Mouse (Mus musculus) midbrain, embryonic 15.5 days (tissue): ENCODE measurements around the gene Neurl4. TPM values are rescaled to one million over a fixed set of nuclear protein-coding genes. Genes with fewer than 3 reads are reported as not detected.

Source experiments
- ATAC-seq: fragments of 200-750 bp; cut with Nextera tagmentation; replicated peaks from 2 replicates; pipeline ENCODE4 v1.8.0; 2017; ENCODE audit warnings: moderate TSS enrichment
- H3K27ac ChIP-seq: fragments of 300-500 bp; sonication (generic); 2 replicates; pipeline ENCODE4 v1.5.1; 2015; ENCODE audit warnings: mild to moderate bottlenecking, inconsistent platforms
- H3K27me3 ChIP-seq: fragments of 300-500 bp; sonication (generic); replicated peaks from 2 replicates; pipeline ENCODE4 v1.6.1; 2015; ENCODE audit warnings: inconsistent platforms
- H3K36me3 ChIP-seq: fragments of 300-500 bp; sonication (generic); replicated peaks from 2 replicates; pipeline ENCODE4 v1.6.1; 2015; ENCODE audit warnings: inconsistent platforms
- H3K4me1 ChIP-seq: fragments of 300-500 bp; sonication (generic); 2 replicates; pipeline ENCODE4 v1.6.1; 2015; ENCODE audit warnings: inconsistent platforms
- H3K4me2 ChIP-seq: fragments of 300-500 bp; sonication (generic); 2 replicates; pipeline ENCODE4 v1.6.1; 2015; ENCODE audit warnings: inconsistent platforms, mild to moderate bottlenecking, moderate library complexity
- H3K4me3 ChIP-seq: fragments of 300-500 bp; sonication (generic); 2 replicates; pipeline ENCODE4 v1.5.1; 2015; ENCODE audit warnings: mild to moderate bottlenecking, inconsistent platforms
- H3K9ac ChIP-seq: fragments of 300-500 bp; sonication (generic); 2 replicates; pipeline ENCODE4 v1.6.1; 2015; ENCODE audit warnings: mild to moderate bottlenecking, inconsistent platforms
- H3K9me3 ChIP-seq: fragments of 300-500 bp; sonication (generic); 2 replicates; pipeline ENCODE4 v1.6.1; 2016; ENCODE audit warnings: inconsistent platforms
- WGBS: fragments of 180-500 bp; shearing (Covaris S2); methylation state at CpG from one replicate; pipeline ENCODE4 v1.1.7; 2015; ENCODE audit warnings: mixed read lengths; 5-methylcytosine and 5-hydroxymethylcytosine counted together
- polyA plus RNA-seq: library from polyadenylated mRNA; unstranded; fragments of >200 nt; fragmentation: Nextera tagmentation; extraction: Ambion mirVana; gene quantifications from 2 replicates; pipeline ENCODE4 v1.2.1, GENCODE M21; 2015

The Neurl4 gene
- polyA plus RNA-seq, 1 experiment from 2014 or later: 23.2 TPM

DNA sequence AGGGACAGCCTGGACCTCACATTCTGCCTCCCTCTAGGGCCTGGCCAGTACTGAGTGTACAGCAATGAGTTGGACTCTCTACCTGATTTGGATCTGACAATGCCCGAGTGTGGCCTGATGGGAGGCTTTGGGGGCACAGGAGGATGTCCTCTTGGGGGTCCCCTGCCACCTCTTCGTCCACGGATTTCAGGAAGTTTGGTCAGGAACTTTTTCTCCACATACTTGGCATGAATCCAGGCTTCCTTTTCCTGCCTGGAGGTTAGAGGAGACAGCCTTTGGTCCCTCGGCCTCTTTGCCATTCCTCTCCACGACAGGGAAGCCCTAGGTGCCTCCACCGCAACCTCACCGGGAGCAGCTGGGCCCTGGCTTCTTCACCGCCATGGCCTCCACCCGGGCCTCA lies 16.6 kb upstream of the Neurl4 start:
- Histone ChIP-seq H3K36me3 (no peaks in the 10 kb centered on the region), H3K9ac (no peak overlapping the region), H3K4me3 (no peak overlapping the region), H3K27me3 (peaks cover 17% of the 10 kb centered on the region), H3K9me3 (no peaks in the 10 kb centered on the region), H3K27ac (no peak overlapping the region), H3K4me2 (no peak overlapping the region), H3K4me1 (peaks cover 17% of the 10 kb centered on the region)
- ATAC-seq: no peak
- WGBS: 78% methylated on average over 9 of the region's 9 CpGs

DNA sequence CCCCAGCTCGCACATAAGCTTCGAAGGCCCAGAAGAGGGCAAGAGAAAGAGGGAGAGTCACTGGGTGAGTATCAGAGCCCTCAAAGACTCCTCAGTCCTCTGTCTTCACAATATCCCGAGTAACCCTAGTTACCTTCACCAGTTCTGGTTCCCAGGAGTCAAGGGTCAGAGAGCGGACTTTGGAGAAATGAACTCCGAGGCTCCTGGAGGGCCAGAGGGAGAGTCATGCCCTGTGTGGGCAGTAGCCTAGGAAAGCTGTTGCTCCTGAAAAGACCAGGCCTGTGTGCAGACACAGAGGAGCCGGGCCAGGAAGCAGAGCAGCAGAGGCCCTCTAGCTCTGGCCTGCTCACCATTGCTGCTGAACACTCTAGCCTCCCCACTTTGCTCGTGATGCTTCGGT lies 16.2 kb upstream of the Neurl4 start:
- Histone ChIP-seq H3K9ac (no peak overlapping the region), H3K36me3 (no peaks in the 10 kb centered on the region), H3K9me3 (no peaks in the 10 kb centered on the region), H3K4me3 (no peak overlapping the region), H3K4me1 (peaks cover 17% of the 10 kb centered on the region), H3K27me3 (peaks cover 17% of the 10 kb centered on the region), H3K27ac (no peak overlapping the region), H3K4me2 (no peak overlapping the region)
- ATAC-seq: no peak
- WGBS: 88% methylated on average over 8 of the region's 8 CpGs

DNA sequence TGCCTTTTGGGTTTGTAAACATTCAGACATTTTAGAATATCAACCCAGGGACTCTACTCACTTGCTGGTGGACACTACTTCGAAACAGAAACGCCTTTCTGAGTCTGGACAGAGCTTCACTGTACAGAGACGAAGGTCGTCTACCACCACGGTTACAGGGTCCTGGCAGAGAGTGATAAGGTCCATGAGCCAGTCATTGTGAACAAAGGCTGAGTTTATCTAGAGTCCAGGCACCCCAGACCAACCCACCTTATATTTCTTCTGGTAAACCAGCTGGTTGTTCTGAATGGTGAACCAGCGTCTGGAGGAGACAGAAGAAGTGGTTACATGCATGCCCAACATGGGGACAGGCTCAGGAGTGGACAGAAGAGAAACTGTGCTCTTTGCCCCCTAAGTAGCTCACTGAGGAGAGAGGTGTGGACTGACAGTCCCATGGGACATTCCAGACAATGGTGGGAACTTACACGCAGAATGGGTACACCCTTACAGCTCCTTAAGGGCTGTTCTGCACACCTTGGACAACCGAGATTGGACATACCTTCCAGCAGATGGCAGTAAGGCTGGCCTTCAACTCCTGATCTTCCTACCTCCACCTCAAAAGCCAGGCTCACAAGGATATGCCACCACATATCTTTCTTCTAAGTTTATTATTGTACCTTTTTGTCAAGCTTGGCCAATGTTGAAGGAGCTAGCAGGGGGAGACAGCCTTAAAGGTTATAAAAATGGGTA lies 13.8 kb upstream of the Neurl4 start:
- no peak for ATAC-seq
- Histone ChIP-seq H3K27ac (no peak overlapping the region), H3K9me3 (no peaks in the 10 kb centered on the region), H3K4me3 (no peak overlapping the region), H3K9ac (no peak overlapping the region), H3K36me3 (no peaks in the 10 kb centered on the region), H3K4me2 (no peak overlapping the region), H3K27me3 (0 out of 2 replicates have a peak, but pooled peaks cover 3% of the 10 kb centered on the region), H3K4me1 (no peaks in the 10 kb centered on the region)
- WGBS: 78% methylated on average over 8 of the region's 8 CpGs

DNA sequence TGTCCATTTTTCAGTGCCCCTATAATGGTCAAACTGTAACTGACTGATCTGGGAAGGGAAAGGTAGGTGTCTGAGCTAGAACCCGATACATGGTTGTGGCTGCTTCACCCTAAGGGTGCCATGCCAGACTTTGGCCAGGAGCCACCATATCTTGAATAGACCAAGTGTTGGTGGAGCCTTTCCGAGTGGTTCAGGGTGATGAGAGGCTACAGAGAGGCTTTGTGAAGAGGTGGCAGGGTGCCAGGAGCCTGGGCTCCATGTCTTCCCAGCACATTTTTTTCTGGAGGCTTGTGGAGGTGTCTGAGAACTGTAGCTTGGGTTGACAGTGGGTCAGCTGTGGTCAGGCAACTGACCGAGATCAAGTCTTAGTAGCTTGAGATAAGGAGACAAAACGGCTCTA lies 9.4 kb upstream of the Neurl4 start:
- no peaks in the 10 kb centered on the region for H3K4me1 ChIP-seq
- no peak overlapping the region for H3K9ac ChIP-seq
- no peaks in the 10 kb centered on the region for H3K9me3 ChIP-seq
- WGBS: 78% methylated on average over 4 of the region's 4 CpGs
- ATAC-seq: no peak
- H3K36me3 ChIP-seq: no peaks in the 10 kb centered on the region
- no peak overlapping the region for H3K4me2 ChIP-seq
- H3K27me3 ChIP-seq: no peaks in the 10 kb centered on the region
- no peak overlapping the region for H3K4me3 ChIP-seq
- no peak overlapping the region for H3K27ac ChIP-seq

DNA sequence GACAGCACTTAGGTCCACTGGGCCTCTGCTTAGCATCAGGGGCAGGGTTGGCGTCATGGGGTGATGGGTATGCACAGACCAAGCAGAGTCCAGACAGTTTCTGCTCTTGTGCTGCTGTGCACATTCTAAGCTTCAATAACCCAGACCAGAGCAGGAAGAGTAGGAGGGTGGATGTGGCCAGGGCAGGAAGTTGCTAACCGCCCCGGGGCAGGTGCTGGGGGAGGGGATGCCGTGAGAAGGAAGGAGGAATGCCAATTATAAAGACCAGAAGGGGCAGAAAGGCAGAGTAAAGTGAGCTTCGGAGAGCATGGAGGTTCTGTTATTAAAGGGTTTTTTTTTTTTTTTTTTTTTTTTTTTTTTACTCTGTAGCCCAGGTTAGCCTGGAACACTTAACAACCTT lies 6.2 kb upstream of the Neurl4 start:
- 83% methylated on average over 5 of the region's 5 CpGs for WGBS
- ATAC-seq: no peak
- Histone ChIP-seq H3K36me3 (no peaks in the 10 kb centered on the region), H3K4me1 (peaks cover 16% of the 10 kb centered on the region), H3K9ac (no peak overlapping the region), H3K27me3 (no peaks in the 10 kb centered on the region), H3K27ac (no peak overlapping the region), H3K4me3 (no peak overlapping the region), H3K9me3 (no peaks in the 10 kb centered on the region), H3K4me2 (no peak overlapping the region)

DNA sequence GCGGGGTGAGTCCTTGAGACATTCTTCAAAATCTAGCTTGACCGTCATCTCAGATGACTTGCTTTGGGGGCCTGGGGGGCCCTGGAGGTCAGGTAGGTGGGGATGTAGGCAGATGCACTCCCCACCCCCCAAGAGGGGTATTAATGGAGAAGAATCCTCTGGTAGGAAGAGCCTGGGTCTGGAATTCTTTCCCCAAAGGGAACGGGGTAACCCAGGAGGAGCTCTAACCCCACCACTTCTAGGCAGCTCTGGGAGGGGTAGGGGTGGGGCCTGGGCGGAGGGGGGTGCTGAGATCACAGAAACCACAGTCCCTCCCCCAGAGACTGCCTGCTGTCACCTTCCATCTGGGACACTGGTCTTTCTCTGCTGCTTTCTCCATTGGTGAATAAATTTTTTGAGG lies 5.6 kb upstream of the Neurl4 start, which contains the start of gene Acap1:
TSS of gene Acap1 (minus strand) at position 249 of the 400 bp plus-strand sequence.
- Histone ChIP-seq H3K4me1 (peaks cover 19% of the 10 kb centered on the region), H3K9ac (no peak within 1 kb of the TSS), H3K27me3 (no peaks in the 10 kb centered on the region), H3K4me3 (no peak within 1 kb of the TSS), H3K9me3 (no peaks in the 10 kb centered on the region), H3K27ac (no peak within 1 kb of the TSS), H3K36me3 (no peaks in the 10 kb centered on the region), H3K4me2 (no peak within 1 kb of the TSS)
- ATAC-seq: no peak
- 73% methylated on average over 4 of the region's 4 CpGs for WGBS

DNA sequence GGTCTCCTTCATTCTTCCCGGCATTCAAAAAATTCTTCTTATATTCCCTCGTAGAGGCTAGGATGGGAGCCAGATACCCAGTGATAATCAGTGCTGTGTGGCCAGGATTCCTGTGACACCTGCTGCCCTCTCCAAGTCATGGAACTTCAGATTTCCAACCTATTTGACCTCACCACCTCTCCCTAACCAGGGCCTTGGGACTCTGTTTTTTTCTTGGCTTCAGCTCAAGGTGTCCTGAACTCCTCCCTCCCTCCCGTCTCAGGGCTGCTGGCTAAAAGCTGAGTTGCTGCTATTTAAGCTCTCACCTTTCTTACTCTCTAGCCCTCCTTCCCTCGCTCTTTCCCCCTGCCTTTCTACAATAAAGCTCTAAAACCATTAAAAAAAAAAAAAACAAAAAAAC lies 1.0 kb upstream of the Neurl4 start:
- Histone ChIP-seq H3K27me3 (no peaks in the 10 kb centered on the region), H3K4me2 (peak overlapping the region; percentile 86), H3K4me3 (peak overlapping the region; percentile 92), H3K27ac (peak overlapping the region; percentile 93), H3K9me3 (no peaks in the 10 kb centered on the region), H3K9ac (peak overlapping the region; percentile 84), H3K4me1 (peaks cover 34% of the 10 kb centered on the region), H3K36me3 (peaks cover 9% of the 10 kb centered on the region; the same call in 1 of the 2 replicates)
- no peak for ATAC-seq
- WGBS: 27% methylated on average over 4 of the region's 4 CpGs

DNA sequence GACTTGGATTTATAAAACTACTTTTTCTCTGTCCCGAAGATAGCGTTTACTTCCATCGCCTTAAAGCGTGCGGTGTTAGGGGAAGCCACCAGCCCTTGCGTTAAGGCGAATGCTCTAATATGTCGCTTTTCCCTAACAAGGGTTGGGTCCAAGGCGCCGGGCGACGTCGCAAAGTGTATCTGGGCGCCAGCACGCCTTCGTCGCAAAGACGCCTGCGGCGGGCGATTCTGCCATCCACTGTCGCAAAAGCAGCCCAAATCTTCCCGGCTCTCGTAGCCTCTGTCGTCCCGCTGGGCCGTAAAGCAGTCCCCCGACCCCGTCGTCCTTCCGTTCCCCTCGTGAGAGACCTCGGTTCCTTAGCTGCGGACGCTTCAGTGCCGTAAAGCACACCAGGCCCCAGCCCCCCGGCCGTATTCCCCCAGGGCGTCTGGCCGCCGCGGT lies 554 bp downstream of the Neurl4 start:
- under 1% methylated on average over 42 of the region's 42 CpGs for WGBS
- peak overlapping the region; percentile 84 for H3K9ac ChIP-seq
- peak overlapping the region; percentile 86 for H3K4me2 ChIP-seq
- H3K36me3 ChIP-seq: peaks cover 22% of the 10 kb centered on the region
- no peaks in the 10 kb centered on the region for H3K27me3 ChIP-seq
- H3K4me1 ChIP-seq: peaks cover 34% of the 10 kb centered on the region
- no peaks in the 10 kb centered on the region for H3K9me3 ChIP-seq
- peak overlapping the region; percentile 93 for H3K27ac ChIP-seq
- ATAC-seq: peak; percentile 81
- peak overlapping the region; percentile 92 for H3K4me3 ChIP-seq

DNA sequence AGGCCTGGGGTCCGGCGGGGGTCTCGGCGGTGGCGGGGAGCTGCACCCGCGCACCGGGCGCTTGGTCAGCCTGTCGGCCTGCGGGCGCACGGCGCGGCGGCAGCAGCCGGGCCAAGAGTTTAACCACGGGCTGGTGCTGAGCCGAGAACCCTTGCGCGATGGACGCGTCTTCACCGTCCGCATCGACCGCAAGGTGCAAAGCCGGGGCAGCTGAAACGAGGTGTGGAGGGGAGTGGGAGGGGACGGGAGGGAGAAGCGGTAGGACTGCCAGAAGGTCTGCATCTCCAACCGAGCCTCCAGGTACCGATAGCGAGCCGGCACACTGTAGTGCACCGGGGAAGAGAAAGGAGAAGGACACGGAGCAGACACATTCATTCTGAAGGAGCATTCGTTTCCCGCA lies 1.1 kb downstream of the Neurl4 start:
- Histone ChIP-seq H3K27ac (peak overlapping the region; percentile 93), H3K36me3 (peaks cover 27% of the 10 kb centered on the region), H3K4me1 (peaks cover 34% of the 10 kb centered on the region), H3K27me3 (no peaks in the 10 kb centered on the region), H3K4me3 (peak overlapping the region; percentile 92), H3K9ac (peak overlapping the region; percentile 84), H3K9me3 (no peaks in the 10 kb centered on the region), H3K4me2 (peak overlapping the region; percentile 86)
- under 1% methylated on average over 38 of the region's 39 CpGs for WGBS
- no peak for ATAC-seq

DNA sequence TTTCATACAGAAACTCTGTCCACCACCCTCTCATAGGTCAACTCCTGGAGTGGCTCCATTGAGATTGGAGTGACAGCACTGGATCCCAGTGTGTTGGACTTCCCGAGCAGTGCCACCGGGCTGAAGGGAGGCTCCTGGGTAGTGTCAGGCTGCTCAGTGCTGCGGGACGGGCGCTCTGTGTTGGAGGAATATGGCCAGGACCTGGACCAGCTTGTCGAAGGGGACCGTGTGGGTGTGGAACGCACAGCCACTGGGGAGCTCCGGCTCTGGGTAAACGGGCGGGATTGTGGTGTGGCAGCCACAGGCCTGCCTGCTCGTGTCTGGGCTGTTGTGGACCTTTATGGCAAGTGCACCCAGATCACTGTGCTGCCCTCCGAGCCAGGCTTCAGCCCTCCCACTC lies 2.1 kb downstream of the Neurl4 start:
- Histone ChIP-seq H3K9me3 (no peaks in the 10 kb centered on the region), H3K4me3 (peak overlapping the region; percentile 92), H3K4me1 (peaks cover 34% of the 10 kb centered on the region), H3K27ac (no peak overlapping the region), H3K27me3 (no peaks in the 10 kb centered on the region), H3K36me3 (peaks cover 37% of the 10 kb centered on the region), H3K9ac (peak overlapping the region; percentile 84; the same call in 1 of the 2 replicates), H3K4me2 (peak overlapping the region; percentile 86)
- no peak for ATAC-seq
- WGBS: 90% methylated on average over 13 of the region's 13 CpGs

DNA sequence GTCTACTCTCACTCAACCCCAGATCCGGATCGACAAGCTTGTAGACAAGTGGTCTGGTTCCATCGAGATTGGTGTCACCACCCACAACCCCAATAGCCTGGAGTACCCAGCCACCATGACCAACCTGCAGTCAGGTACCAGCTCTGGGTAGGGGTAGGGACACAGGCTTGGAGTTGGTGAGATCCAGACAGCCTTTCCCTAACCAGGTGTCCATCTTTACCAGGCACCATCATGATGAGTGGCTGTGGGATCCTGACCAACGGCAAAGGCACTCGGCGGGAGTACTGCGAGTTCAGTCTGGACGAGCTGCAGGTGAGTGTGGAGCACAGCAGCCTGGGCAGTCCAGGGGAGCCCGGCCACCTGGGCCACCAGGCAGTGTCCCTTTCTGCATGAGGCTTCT lies 3.4 kb downstream of the Neurl4 start:
- no peak for ATAC-seq
- H3K9ac ChIP-seq: no peak overlapping the region
- H3K27me3 ChIP-seq: no peaks in the 10 kb centered on the region
- no peak overlapping the region for H3K4me2 ChIP-seq
- H3K36me3 ChIP-seq: peaks cover 51% of the 10 kb centered on the region
- 98% methylated on average over 9 of the region's 9 CpGs for WGBS
- no peak overlapping the region for H3K27ac ChIP-seq
- H3K4me1 ChIP-seq: peaks cover 22% of the 10 kb centered on the region
- no peaks in the 10 kb centered on the region for H3K9me3 ChIP-seq
- no peak overlapping the region for H3K4me3 ChIP-seq

DNA sequence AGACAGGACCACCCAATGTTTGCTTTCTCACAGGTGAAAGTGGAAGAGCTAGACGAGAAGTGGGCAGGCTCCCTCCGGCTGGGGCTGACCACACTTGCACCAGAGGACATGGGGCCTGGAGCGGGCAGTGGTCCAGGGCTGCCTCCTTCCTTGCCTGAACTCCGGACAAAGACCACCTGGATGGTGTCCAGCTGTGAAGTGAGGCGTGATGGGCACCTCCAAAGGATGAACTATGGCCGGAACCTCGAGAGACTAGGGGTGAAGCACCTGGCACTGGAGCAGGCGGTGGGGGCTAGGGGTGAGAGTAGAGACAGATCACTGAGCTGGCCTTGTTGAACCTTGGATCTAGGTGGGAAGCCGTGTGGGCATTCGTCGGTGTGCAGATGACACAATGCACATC lies 7.8 kb downstream of the Neurl4 start:
- Histone ChIP-seq H3K4me1 (peaks cover 7% of the 10 kb centered on the region), H3K9me3 (no peaks in the 10 kb centered on the region), H3K9ac (no peak overlapping the region), H3K27me3 (no peaks in the 10 kb centered on the region), H3K27ac (no peak overlapping the region), H3K4me3 (no peak overlapping the region), H3K4me2 (no peak overlapping the region), H3K36me3 (peaks cover 85% of the 10 kb centered on the region)
- WGBS: 96% methylated on average over 11 of the region's 11 CpGs
- no peak for ATAC-seq

DNA sequence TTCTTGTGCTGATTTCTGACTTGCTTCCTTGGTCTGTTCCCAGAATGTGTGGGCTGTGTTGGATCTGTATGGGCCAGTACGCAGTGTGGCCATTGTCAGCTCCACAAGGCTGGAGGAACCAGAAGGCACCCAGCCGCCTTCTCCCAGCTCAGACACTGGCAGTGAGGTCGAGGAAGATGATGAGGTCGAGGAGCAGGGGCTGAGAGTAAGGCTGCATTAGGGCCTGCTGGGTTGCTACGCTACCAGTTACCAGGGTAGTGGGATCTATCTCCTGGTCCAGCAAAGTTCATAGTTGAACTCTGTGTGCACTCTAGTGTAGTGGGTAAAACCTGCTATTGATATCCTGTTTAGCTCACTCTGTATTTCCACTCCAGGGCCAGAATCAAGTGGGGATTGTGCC lies 8.3 kb downstream of the Neurl4 start:
- Histone ChIP-seq H3K36me3 (peaks cover 82% of the 10 kb centered on the region), H3K9ac (no peak overlapping the region), H3K4me1 (peaks cover 7% of the 10 kb centered on the region), H3K27me3 (no peaks in the 10 kb centered on the region), H3K9me3 (no peaks in the 10 kb centered on the region), H3K27ac (no peak overlapping the region), H3K4me2 (no peak overlapping the region), H3K4me3 (no peak overlapping the region)
- WGBS: 86% methylated on average over 5 of the region's 5 CpGs
- no peak for ATAC-seq
